Mouse (Mus musculus) adrenal gland, postnatal 4 days (tissue): ENCODE measurements at regions not wholly inside any gene's neighbourhood (a gene's known extent, or its start where the extent isn't known, plus 50 kb on each side); places are given as distances from the start of the nearest gene placed in this dataset.

Source experiments
- DNase-seq, 2 experiments: peaks; one replicate each; pipeline ENCODE4 v3.0.0; 2021 to 2022; ENCODE audit warnings: low spot score in 2 of 2, mixed read lengths in 2 of 2

GRCm38 (mm10) chr4:125208136-125208915, 80.7 kb upstream of the Zc3h12a start:
- no peak for DNase-seq

GRCm38 (mm10) chr4:125203521-125203920, 75.9 kb upstream of the Zc3h12a start:
- DNase-seq, result no peak

GRCm38 (mm10) chr4:125201638-125202325, 74.1 kb upstream of the Zc3h12a start:
- no peak for DNase-seq

- no peak for DNase-seq
These were observed 73.1 kb upstream of the Zc3h12a start for GRCm38 (mm10) chr4:125200762-125201161.

- no peak for DNase-seq
These were observed 71.6 kb upstream of the Zc3h12a start for GRCm38 (mm10) chr4:125199281-125199680.

GRCm38 (mm10) chr4:125195901-125196435, 68.3 kb upstream of the Zc3h12a start:
- no peak for DNase-seq

GRCm38 (mm10) chr4:125194722-125195380, 67.2 kb upstream of the Zc3h12a start:
- no peak for DNase-seq

GRCm38 (mm10) chr4:125194298-125194697, 66.7 kb upstream of the Zc3h12a start:
- no peak for DNase-seq

GRCm38 (mm10) chr4:125191680-125192079, 64.0 kb upstream of the Zc3h12a start:
- no peak for DNase-seq

GRCm38 (mm10) chr4:125191010-125191409, 63.4 kb upstream of the Zc3h12a start:
- no peak for DNase-seq

GRCm38 (mm10) chr4:125189971-125190370, 62.3 kb upstream of the Zc3h12a start:
- no peak for DNase-seq

- DNase-seq, result no peak
These were observed 58.6 kb upstream of the Zc3h12a start for GRCm38 (mm10) chr4:125186246-125186645.

- no peak for DNase-seq
These were observed 57.4 kb upstream of the Zc3h12a start for GRCm38 (mm10) chr4:125185076-125185475.

- DNase-seq, result no peak
These were observed 53.3 kb upstream of the Zc3h12a start for GRCm38 (mm10) chr4:125180947-125181346.

GRCm38 (mm10) chr4:125178552-125178951, 50.9 kb upstream of the Zc3h12a start:
- DNase-seq, result no peak

- no peak for DNase-seq
These were observed 50.0 kb upstream of the Zc3h12a start for GRCm38 (mm10) chr4:125177666-125178065.
